Mouse (Mus musculus) cortical plate, adult 2 months (tissue): ENCODE data around the gene Hist1h2bg.

ENCODE experiments used
- CTCF ChIP-seq: fragments of 200-500 bp; IDR thresholded peaks from 2 replicates; pipeline ENCODE4 v1.5.1; 2011; ENCODE audit warnings: mild to moderate bottlenecking, control low read depth, low read length; ENCODE audit not compliant: insufficient read depth; ENCODE audit errors: extremely low read depth
- POLR2A ChIP-seq: fragments of 200-500 bp; IDR thresholded peaks from 2 replicates; pipeline ENCODE4 v1.6.1; 2011; ENCODE audit warnings: mild to moderate bottlenecking, low read length, control low read depth; ENCODE audit not compliant: insufficient read depth; ENCODE audit errors: extremely low read depth

DNA sequence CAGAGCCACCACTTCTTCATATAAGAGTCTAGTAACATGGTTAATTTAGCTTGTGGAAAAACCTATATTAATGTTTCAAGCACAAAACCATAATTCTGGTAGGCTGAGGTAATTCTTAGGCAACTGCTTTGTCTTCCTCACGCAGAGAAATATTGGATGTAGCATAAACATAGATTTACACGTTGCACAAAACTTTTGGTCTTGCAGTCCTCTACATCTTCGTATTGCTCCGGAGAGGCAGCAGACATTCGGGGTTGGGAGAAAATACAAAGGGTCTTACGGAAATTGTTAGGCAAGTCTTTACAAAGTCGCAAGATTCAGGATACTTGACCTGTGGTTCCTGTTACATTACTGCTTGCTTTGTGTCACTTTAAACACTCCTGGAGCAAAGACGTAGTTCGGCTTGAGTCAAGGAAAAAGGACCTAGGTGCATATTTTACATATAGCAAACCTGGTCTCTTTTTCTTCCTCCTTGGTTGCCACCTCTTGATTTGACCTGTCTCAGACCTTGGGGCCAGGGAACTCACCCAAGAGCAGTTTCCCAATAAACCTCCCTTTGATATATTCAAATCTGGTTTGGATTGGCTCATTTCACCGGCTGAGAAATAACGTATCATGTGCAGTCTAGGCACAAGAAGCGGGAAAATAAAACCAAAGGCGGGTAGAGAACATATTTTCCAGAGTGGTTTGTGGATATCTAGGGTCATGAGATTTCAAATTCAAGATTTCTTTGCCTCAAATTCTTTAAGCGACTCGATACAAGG, 36.6 kb upstream of the Hist1h2bg start:
- no peak for TF ChIP-seq CTCF
- no peak for TF ChIP-seq POLR2A
